Comparison of ENCODE assay signal across 25 mouse cellular contexts in the genomic region with DNA sequence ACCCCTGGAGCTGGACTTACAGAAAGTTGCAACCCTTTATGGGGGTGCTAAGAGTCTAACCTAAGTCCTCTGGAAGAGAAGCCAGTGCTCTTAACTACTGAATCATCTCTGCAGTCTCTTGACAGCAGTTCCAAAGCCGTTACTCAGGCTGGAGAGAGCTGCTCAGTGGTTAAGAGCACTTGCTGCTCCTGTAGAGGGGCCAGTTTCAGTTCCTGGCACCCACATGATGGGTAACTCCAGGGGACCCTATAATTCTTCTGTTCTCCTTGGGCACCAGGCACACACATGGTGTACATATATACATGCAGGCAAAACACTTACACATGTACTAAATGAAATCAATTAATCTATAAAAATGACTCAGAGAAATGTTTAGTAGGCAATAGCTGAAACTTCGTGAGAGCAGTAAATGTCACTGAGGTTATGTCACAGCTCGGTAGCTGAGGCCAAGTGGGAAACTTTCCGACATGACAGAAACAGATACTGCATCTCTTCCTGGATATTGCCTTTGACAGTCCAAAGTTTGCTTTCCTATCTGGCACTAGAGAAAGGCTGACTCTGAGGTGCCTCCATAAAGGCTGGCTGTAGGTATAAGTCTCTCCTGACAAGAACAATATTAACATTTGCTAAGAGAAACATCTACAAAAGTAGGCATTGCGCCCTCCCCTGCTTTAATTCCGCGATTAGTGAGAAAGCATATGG. TPM values are rescaled to one million over a fixed set of nuclear protein-coding genes. Genes with fewer than 3 reads are reported as not detected.
DNase-seq lines count a peak whose midpoint lies in the region; ATAC-seq and TF ChIP-seq lines count a peak whose summit lies in the region.
"Had no signal": no experiment of that assay in that cellular context is flagged by ENCODE, and none has a peak within 500 bp of the region (broad histone marks: within the 10 kb centered on the region; RNA-seq: fewer than 3 reads in every experiment).

No protein-coding gene starts in this region.

- 0 out of 2 replicates have a peak, but pooled peaks cover 2% of the 10 kb centered on the region for H3K27me3 ChIP-seq in heart, embryonic 11.5 days (ENCODE audit: control insufficient read depth, insufficient read depth, low read length)
- peaks cover 26% of the 10 kb centered on the region for H3K27me3 ChIP-seq in liver, embryonic 14.5 days (ENCODE audit: control insufficient read depth, insufficient read depth, low read length)
- H3K27me3 ChIP-seq in liver, embryonic 11.5 days (replicated peaks; ENCODE audit: control insufficient read depth, insufficient read depth, low read length) = peaks cover 20% of the 10 kb centered on the region
- H3K27me3 ChIP-seq in intestine, postnatal 0 days (replicated peaks; ENCODE audit: control insufficient read depth, insufficient read depth, low read length) = no peaks in the 10 kb centered on the region

- no peak overlapping the region for H3K4me2 ChIP-seq in heart, embryonic 11.5 days
- H3K4me2 ChIP-seq in liver, embryonic 14.5 days (ENCODE audit: low read depth) = peak overlapping the region; percentile 63; the same call in 1 of the 2 replicates
- H3K4me2 ChIP-seq in liver, embryonic 11.5 days = no peak overlapping the region
- H3K4me2 ChIP-seq in intestine, postnatal 0 days (replicated peaks; ENCODE audit: low read depth) = peak overlapping the region; percentile 83
- H3K4me2 ChIP-seq: embryonic facial prominence, embryonic 12.5 days; hindbrain, embryonic 12.5 days had no signal

- H3K4me3 ChIP-seq in heart, embryonic 11.5 days (ENCODE audit: low read depth, low read length) = no peak overlapping the region
- H3K4me3 ChIP-seq in liver, embryonic 14.5 days (ENCODE audit: insufficient read depth in 1 of 2, low read depth in 2 of 2, low read length in 2 of 2) = no peak overlapping the region
- no peak overlapping the region for H3K4me3 ChIP-seq in liver, embryonic 11.5 days (ENCODE audit: low read depth, low read length)
- H3K4me3 ChIP-seq in intestine, postnatal 0 days (ENCODE audit: low read depth, low read length) = peak overlapping the region; percentile 86
- H3K4me3 ChIP-seq: embryonic facial prominence, embryonic 12.5 days; heart, adult 2 months; hindbrain, embryonic 12.5 days; lung, embryonic 15.5 days had no signal

- no peaks in the 10 kb centered on the region for H3K9me3 ChIP-seq in heart, embryonic 11.5 days (replicated peaks; ENCODE audit: control insufficient read depth, low read length)
- H3K9me3 ChIP-seq in liver, embryonic 14.5 days (ENCODE audit: control insufficient read depth, low read length) = no peaks in the 10 kb centered on the region
- H3K9me3 ChIP-seq in liver, embryonic 11.5 days (ENCODE audit: control insufficient read depth, low read length) = no peaks in the 10 kb centered on the region
- H3K9me3 ChIP-seq in intestine, postnatal 0 days (ENCODE audit: control insufficient read depth) = no peaks in the 10 kb centered on the region
- H3K9me3 ChIP-seq: embryonic facial prominence, embryonic 12.5 days; hindbrain, embryonic 12.5 days; lung, embryonic 15.5 days had no signal

- 54% methylated on average over 7 of the region's 7 CpGs for WGBS in heart, embryonic 11.5 days (ENCODE audit: insufficient replicate concordance)
- 51% methylated on average over 7 of the region's 7 CpGs for WGBS in liver, embryonic 14.5 days (ENCODE audit: insufficient replicate concordance)
- WGBS in liver, embryonic 11.5 days = 64% methylated on average over 7 of the region's 7 CpGs
- WGBS in intestine, postnatal 0 days = 36% methylated on average over 7 of the region's 7 CpGs

- H3K9ac ChIP-seq in heart, embryonic 11.5 days (ENCODE audit: low read depth, low read length) = no peak overlapping the region
- H3K9ac ChIP-seq in liver, embryonic 14.5 days (replicated peaks) = no peak overlapping the region
- H3K9ac ChIP-seq in liver, embryonic 11.5 days (ENCODE audit: low read depth, low read length) = no peak overlapping the region
- peak overlapping the region; percentile 94 for H3K9ac ChIP-seq in intestine, postnatal 0 days (ENCODE audit: low read depth, low read length)
- H3K9ac ChIP-seq: embryonic facial prominence, embryonic 12.5 days; hindbrain, embryonic 12.5 days; lung, embryonic 15.5 days had no signal

- H3K4me1 ChIP-seq in heart, embryonic 11.5 days (ENCODE audit: control insufficient read depth, insufficient read depth, low read length) = 0 out of 2 replicates have a peak, but pooled peaks cover 4% of the 10 kb centered on the region
- H3K4me1 ChIP-seq in liver, embryonic 14.5 days (replicated peaks; ENCODE audit: control insufficient read depth in 2 of 2, insufficient read depth in 2 of 2, low read length in 1 of 2) = peaks cover 0 to 6% of the 10 kb centered on the region in 2 experiments; a peak in 1 of 4 replicates
- H3K4me1 ChIP-seq in liver, embryonic 11.5 days (replicated peaks; ENCODE audit: control insufficient read depth, insufficient read depth, low read length) = no peaks in the 10 kb centered on the region
- peaks cover 4% of the 10 kb centered on the region; the same call in 1 of the 2 replicates for H3K4me1 ChIP-seq in intestine, postnatal 0 days (replicated peaks; ENCODE audit: control insufficient read depth, insufficient read depth, low read length)

- H3K36me3 ChIP-seq in heart, embryonic 11.5 days (ENCODE audit: control insufficient read depth, insufficient read depth, low read length) = no peaks in the 10 kb centered on the region
- H3K36me3 ChIP-seq in liver, embryonic 14.5 days (replicated peaks; ENCODE audit: control insufficient read depth, insufficient read depth, low read depth) = no peaks in the 10 kb centered on the region
- H3K36me3 ChIP-seq in liver, embryonic 11.5 days (ENCODE audit: control insufficient read depth, insufficient read depth, low read length) = no peaks in the 10 kb centered on the region
- no peaks in the 10 kb centered on the region for H3K36me3 ChIP-seq in intestine, postnatal 0 days (ENCODE audit: control insufficient read depth, insufficient read depth)
- H3K36me3 ChIP-seq: embryonic facial prominence, embryonic 12.5 days; hindbrain, embryonic 12.5 days; lung, embryonic 15.5 days had no signal

- no peak overlapping the region for H3K27ac ChIP-seq in heart, embryonic 11.5 days (ENCODE audit: low read depth, low read length)
- H3K27ac ChIP-seq in liver, embryonic 14.5 days = no peak overlapping the region
- no peak overlapping the region for H3K27ac ChIP-seq in liver, embryonic 11.5 days (ENCODE audit: low read depth, low read length)
- H3K27ac ChIP-seq in intestine, postnatal 0 days (ENCODE audit: low read depth, low read length) = peak overlapping the region; percentile 99
- H3K27ac ChIP-seq: embryonic facial prominence, embryonic 12.5 days; heart, adult 2 months; hindbrain, embryonic 12.5 days; lung, embryonic 15.5 days; macrophage had no signal

- peak; percentile 78 for DNase-seq in heart, adult 11 months
- no peak for DNase-seq in liver, embryonic 14.5 days (ENCODE audit: low read depth in 3 of 3, low spot score in 3 of 3)
- no peak for DNase-seq in liver, embryonic 11.5 days (ENCODE audit: low spot score)
- DNase-seq in right cerebral cortex, postnatal 10 days (ENCODE audit: low spot score in 2 of 2) = no peak
- no peak for DNase-seq in heart, postnatal 14 days
- DNase-seq: cerebellum, adult 8-10 months; heart, adult 2 months; layer of hippocampus, adult 9-11 months; thymus, adult 2 months had no signal

- TF ChIP-seq CTCF in liver, embryonic 14.5 days (IDR thresholded peaks at IDR 0.05; ENCODE audit: low read depth) = no peak
- no peak for TF ChIP-seq CTCF in intestine, postnatal 0 days (IDR thresholded peaks at IDR 0.05; ENCODE audit: low read depth)

- no peak for ATAC-seq in heart, embryonic 11.5 days (replicated peaks; ENCODE audit: insufficient number of reproducible peaks, low FRiP score, low TSS enrichment)
- no peak for ATAC-seq in liver, embryonic 14.5 days (ENCODE audit: insufficient read depth)
- ATAC-seq in liver, embryonic 11.5 days (replicated peaks; ENCODE audit: low FRiP score) = no peak
- ATAC-seq in intestine, postnatal 0 days = peak; percentile 58
- ATAC-seq: CD4-positive, CD25-positive, alpha-beta regulatory T cell, adult 4 months had no signal

- TF ChIP-seq EP300 in liver, embryonic 14.5 days (IDR thresholded peaks at IDR 0.05; ENCODE audit: low read depth) = no peak

- intact Hi-C loops in heart, postnatal 14 days (cut with DNase I) = no loop called here

RNA-seq across cellular contexts. Expression of gene Depdc7, which starts 2.3 kb away (rescaled TPM):
- polyA plus RNA-seq in heart, embryonic 11.5 days (2014; fragmentation: Nextera tagmentation; extraction: Ambion mirVana) = 3.0 and 3.6 TPM in 2 replicates
- 3.9 and 5.7 TPM in 2 replicates for polyA plus RNA-seq in liver, embryonic 14.5 days (2012; rRNA removed)
- 9.5 and 9.8 TPM in 2 replicates for polyA plus RNA-seq in liver, embryonic 14.5 days (2014; fragmentation: Nextera tagmentation; extraction: Ambion mirVana)
- 10.3 and 12.3 TPM in 2 replicates for polyA plus RNA-seq in liver, embryonic 11.5 days (2014; fragmentation: Nextera tagmentation; extraction: Ambion mirVana)
- 62.4 and 70.0 TPM in 2 replicates for polyA plus RNA-seq in intestine, postnatal 0 days (2015; fragmentation: Nextera tagmentation; extraction: Ambion mirVana)
- total RNA-seq in heart, postnatal 14 days (2021) = 1 to 10 TPM; 1.4 to 1.6 TPM
- polyA plus RNA-seq: CD4-positive, CD25-positive, alpha-beta regulatory T cell, adult 4 months had no signal

RNA-seq across cellular contexts. Expression of gene Pin1rt1, which starts 24.2 kb away (rescaled TPM):
- not detected in 2 replicates for polyA plus RNA-seq in heart, embryonic 11.5 days (2014; fragmentation: Nextera tagmentation; extraction: Ambion mirVana)
- not detected in 2 replicates for polyA plus RNA-seq in liver, embryonic 14.5 days (2012; rRNA removed)
- polyA plus RNA-seq in liver, embryonic 14.5 days (2014; fragmentation: Nextera tagmentation; extraction: Ambion mirVana) = not detected in 2 replicates
- polyA plus RNA-seq in liver, embryonic 11.5 days (2014; fragmentation: Nextera tagmentation; extraction: Ambion mirVana) = not detected in 2 replicates
- polyA plus RNA-seq in intestine, postnatal 0 days (2015; fragmentation: Nextera tagmentation; extraction: Ambion mirVana) = not detected in 2 replicates
- not detected for total RNA-seq in heart, postnatal 14 days (2021)
- total RNA-seq: adrenal gland, postnatal 4 days; common myeloid progenitor, adult 5-6 weeks; gastrocnemius, adult 8-10 months; heart, adult 2 months; left cerebral cortex, adult 8-10 months; MEL had no signal
- polyA plus RNA-seq: CD4-positive, CD25-positive, alpha-beta regulatory T cell, adult 4 months; heart, adult 2 months; heart, postnatal 0 days; kidney, embryonic 14.5 days; limb, embryonic 11.5 days; lung, embryonic 15.5 days; macrophage; midbrain, embryonic 14.5 days; thymus, adult 2 months had no signal

RNA-seq across cellular contexts. Expression of gene Tcp11l1, which starts 28.4 kb away (rescaled TPM):
- 32.5 and 36.0 TPM in 2 replicates for polyA plus RNA-seq in heart, embryonic 11.5 days (2014; fragmentation: Nextera tagmentation; extraction: Ambion mirVana)
- polyA plus RNA-seq in liver, embryonic 14.5 days (2012; rRNA removed) = 1.0 and 2.5 TPM in 2 replicates
- polyA plus RNA-seq in liver, embryonic 14.5 days (2014; fragmentation: Nextera tagmentation; extraction: Ambion mirVana) = 5.0 and 5.2 TPM in 2 replicates
- polyA plus RNA-seq in liver, embryonic 11.5 days (2014; fragmentation: Nextera tagmentation; extraction: Ambion mirVana) = 20.3 and 22.9 TPM in 2 replicates
- polyA plus RNA-seq in intestine, postnatal 0 days (2015; fragmentation: Nextera tagmentation; extraction: Ambion mirVana) = 16.0 and 17.2 TPM in 2 replicates
- total RNA-seq in heart, postnatal 14 days (2021) = 1 to 10 TPM; 5.7 to 6.2 TPM

Comparison
In these comparisons a context has a peak if more than half of its experiments do, and no peak if none do; other contexts are left out.
1. H3K4me2 ChIP-seq: peak in liver, embryonic 14.5 days (single experiment) and intestine, postnatal 0 days (single experiment); none in heart, embryonic 11.5 days (single experiment) and liver, embryonic 11.5 days (single experiment).